Mouse (Mus musculus) bone marrow, adult 2 months (tissue): ENCODE results near the gene Taf3. TPM values are rescaled to one million over a fixed set of nuclear protein-coding genes. Genes with fewer than 3 reads are reported as not detected.

Experiments
- H3K27ac ChIP-seq: fragments of 200-500 bp; 2 replicates; pipeline ENCODE4 v1.5.1; 2012; ENCODE audit warnings: low read depth, mild to moderate bottlenecking, control low read depth, inconsistent platforms, low read length; ENCODE audit not compliant: control insufficient read depth, poor library complexity, insufficient read depth
- H3K4me1 ChIP-seq: fragments of 200-500 bp; 2 replicates; pipeline ENCODE4 v1.6.1; 2011; ENCODE audit warnings: low read length; ENCODE audit not compliant: control insufficient read depth, insufficient read depth
- H3K4me3 ChIP-seq: fragments of 200-500 bp; replicated peaks from 2 replicates; pipeline ENCODE3; 2011; ENCODE audit warnings: mild to moderate bottlenecking, low read depth, low read length, control low read depth; ENCODE audit not compliant: control insufficient read depth
- CTCF ChIP-seq: fragments of 200-500 bp; IDR thresholded peaks from 2 replicates; pipeline ENCODE4 v1.5.1; 2011; ENCODE audit warnings: low read length, control low read depth; ENCODE audit not compliant: control insufficient read depth, insufficient read depth
- POLR2A ChIP-seq: fragments of 200-500 bp; IDR thresholded peaks from 2 replicates; pipeline ENCODE4 v1.6.1; 2011; ENCODE audit warnings: low read depth, mild to moderate bottlenecking, control low read depth, low read length, borderline replicate concordance; ENCODE audit not compliant: control insufficient read depth
- WGBS: fragments of 180-500 bp; shearing (Covaris S2); methylation state at CpG from one replicate; pipeline ENCODE4 v1.1.7; 2018; 5-methylcytosine and 5-hydroxymethylcytosine counted together
- polyA plus RNA-seq: library from polyadenylated mRNA; stranded (reverse); fragments of >200 nt; gene quantifications from 2 replicates; pipeline ENCODE4 v1.2.4, GENCODE M21; 2011; ENCODE audit warnings: low replicate concordance; ENCODE audit not compliant: missing spikeins, insufficient read depth, insufficient read length

Gene Taf3
- 6.5 and 7.9 TPM in 2 replicates for polyA plus RNA-seq

DNA sequence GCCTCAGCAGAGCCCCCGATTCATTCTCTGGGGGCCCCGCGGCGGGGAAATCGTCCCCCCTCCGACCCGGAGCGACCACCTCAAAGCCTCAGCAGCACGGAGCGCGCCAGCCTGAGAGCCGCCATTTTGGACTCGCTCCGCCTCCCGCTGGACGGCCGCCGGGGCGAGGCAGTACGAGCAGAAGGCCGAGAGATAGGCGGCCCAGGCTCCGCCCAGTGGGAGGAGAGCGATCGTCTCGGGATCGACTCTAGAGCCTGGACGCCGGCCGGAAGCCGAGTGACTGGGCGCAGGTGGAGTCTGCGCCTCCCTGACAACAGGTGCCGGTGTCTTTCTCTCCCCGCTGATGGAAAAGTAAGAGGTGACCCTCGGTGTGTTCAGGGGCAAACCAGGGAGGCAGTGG, at the start of gene Taf3:
Gene Taf3, minus strand, starts transcription at position 136 of the 400 bp plus-strand sequence.
- Histone ChIP-seq H3K27ac (peak within 1 kb of the TSS; percentile 34; the same call in 1 of the 2 replicates), H3K4me3 (peak within 1 kb of the TSS; percentile 96), H3K4me1 (no peaks in the 10 kb centered on the region; the same call in 1 of the 2 replicates)
- TF ChIP-seq POLR2A, result peak; percentile 65; the same call in 1 of the 2 replicates
- TF ChIP-seq CTCF, result no peak
- WGBS, result 0% methylated on average over 36 of the region's 36 CpGs

DNA sequence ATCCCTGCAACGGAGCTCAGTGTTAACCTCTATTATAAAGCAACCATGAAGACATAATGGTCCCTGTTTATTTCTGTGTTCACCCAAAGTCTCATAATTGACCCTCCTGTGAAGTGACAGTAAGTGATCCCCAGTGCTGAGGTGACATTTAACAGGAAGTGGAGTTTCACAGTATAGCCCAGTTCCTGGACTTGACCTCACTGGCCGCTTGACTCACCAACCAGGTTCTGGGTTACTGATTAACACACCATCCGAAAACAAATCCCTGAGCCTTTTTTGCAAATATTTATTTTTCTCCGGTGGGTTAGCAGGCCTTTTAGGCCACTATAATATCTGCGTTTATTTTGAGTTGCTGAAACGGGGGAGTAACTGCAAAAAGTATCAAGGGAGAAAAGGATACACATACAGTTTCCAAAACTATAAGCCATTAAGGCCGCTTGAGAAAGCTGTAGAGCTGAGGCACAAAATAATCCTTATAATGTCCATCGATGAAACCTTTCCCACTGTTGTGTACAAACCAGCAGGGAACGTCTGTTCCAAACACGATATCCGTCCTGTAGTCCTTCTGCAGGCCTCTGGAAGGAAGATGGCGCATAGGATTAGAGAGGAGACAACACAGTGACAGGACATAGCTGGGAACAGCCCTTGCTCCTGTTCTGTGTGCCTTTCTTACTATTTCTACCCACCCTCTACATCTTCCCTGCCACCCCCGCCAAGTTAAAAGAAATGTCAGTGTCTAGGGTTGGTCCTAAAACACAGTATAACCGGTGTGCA, 46.1 kb upstream of the Taf3 start:
- TF ChIP-seq POLR2A, result no peak
- Histone ChIP-seq H3K4me1 (no peaks in the 10 kb centered on the region), H3K4me3 (no peak overlapping the region), H3K27ac (no peak overlapping the region)
- 88% methylated on average over 14 of the region's 14 CpGs for WGBS

GRCm38 (mm10) chr2:10087256-10087850, 39.0 kb upstream of the Taf3 start:
- TF ChIP-seq POLR2A (no peak), CTCF (no peak)
- 81% methylated on average over 8 of the region's 8 CpGs for WGBS
- Histone ChIP-seq H3K4me1 (no peaks in the 10 kb centered on the region), H3K4me3 (no peak overlapping the region), H3K27ac (no peak overlapping the region)

DNA sequence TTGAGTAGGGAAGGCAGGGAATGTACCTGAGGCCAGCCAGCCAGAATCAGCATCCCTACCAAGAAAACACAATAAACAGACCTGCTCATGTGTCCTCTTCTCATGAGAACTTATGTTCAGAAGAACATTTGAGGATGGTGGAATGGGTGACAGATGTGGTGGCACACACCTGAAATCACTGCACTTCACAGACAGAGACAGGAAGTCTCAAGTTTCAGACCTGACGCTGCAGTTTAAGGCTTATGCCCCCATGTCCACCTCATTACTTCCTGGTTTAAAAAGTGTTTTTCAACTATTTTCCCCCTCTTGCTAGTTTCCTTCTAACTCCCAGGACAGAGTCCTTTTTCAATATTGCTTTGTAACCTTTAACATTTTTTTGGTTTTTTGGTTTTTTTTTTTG, 34.3 kb upstream of the Taf3 start:
- no peaks in the 10 kb centered on the region; the same call in 1 of the 2 replicates for H3K4me1 ChIP-seq
- 33% methylated on average over 1 of the region's 1 CpGs for WGBS
- H3K4me3 ChIP-seq, result no peak overlapping the region
- TF ChIP-seq POLR2A (no peak), CTCF (no peak)
- H3K27ac ChIP-seq, result no peak overlapping the region

DNA sequence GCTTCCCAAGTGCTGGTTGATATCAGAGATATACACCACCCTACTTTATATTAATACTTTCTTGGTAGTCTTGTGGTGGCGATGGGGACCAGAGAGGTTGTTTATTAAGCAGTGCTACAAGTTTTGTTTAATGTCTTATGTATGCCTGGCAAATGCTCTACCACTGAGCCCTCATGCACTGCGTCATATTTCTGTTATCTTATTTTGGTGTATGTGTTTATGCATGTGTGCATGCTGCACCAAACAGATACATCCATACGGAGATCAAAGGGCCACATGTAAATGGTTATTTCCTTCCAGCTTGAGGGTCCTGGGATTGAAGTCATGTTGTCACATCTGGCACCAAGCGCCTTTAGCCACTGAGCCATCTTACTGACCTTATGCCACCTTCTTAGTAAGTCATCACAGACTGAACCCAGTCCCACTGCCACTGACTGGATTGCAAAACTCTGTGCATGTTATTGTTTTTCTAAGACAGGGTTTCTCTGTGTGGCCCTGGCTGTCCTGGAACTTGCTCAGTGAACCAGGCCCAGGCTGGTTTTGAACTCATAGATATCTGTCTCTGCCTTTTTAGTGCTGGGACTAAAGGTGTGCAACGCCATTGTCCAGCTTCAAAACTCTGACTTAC, 33.2 kb upstream of the Taf3 start:
- Histone ChIP-seq H3K4me1 (no peaks in the 10 kb centered on the region; the same call in 1 of the 2 replicates), H3K27ac (no peak overlapping the region), H3K4me3 (peak overlapping the region; percentile 52)
- WGBS, result 75% methylated on average over 5 of the region's 5 CpGs
- TF ChIP-seq CTCF (no peak), POLR2A (no peak)

GRCm38 (mm10) chr2:10080310-10081010, 32.1 kb upstream of the Taf3 start, which contains the start of the genes Atp5c1 and Kin:
Gene Atp5c1 (minus strand): TSS chr2:10080510.
Gene Kin (plus strand): TSS chr2:10080593.
- under 1% methylated on average over 61 of the region's 61 CpGs for WGBS
- peak within 1 kb of the TSS; percentile 83 for H3K27ac ChIP-seq
- TF ChIP-seq POLR2A (peak; percentile 92), CTCF (peak; percentile 38; the same call in 1 of the 2 replicates)
- no peaks in the 10 kb centered on the region; the same call in 1 of the 2 replicates for H3K4me1 ChIP-seq
- H3K4me3 ChIP-seq, result peak within 1 kb of the TSS; percentile 90

GRCm38 (mm10) chr2:10079745-10080309, 31.4 kb upstream of the Taf3 start:
- H3K27ac ChIP-seq, result peak overlapping the region; percentile 83
- no peak for TF ChIP-seq CTCF
- TF ChIP-seq POLR2A, result no peak
- under 1% methylated on average over 28 of the region's 28 CpGs for WGBS
- H3K4me1 ChIP-seq, result no peaks in the 10 kb centered on the region; the same call in 1 of the 2 replicates
- peak overlapping the region; percentile 90 for H3K4me3 ChIP-seq
